Mouse (Mus musculus) midbrain, embryonic 13.5 days (tissue): Measurements from ENCODE around the gene Cldn10. TPM values are rescaled to one million over a fixed set of nuclear protein-coding genes. Genes with fewer than 3 reads are reported as not detected.
"Not testable (repeated sequence)": the region's sequence is repeated elsewhere in the genome, so short reads cannot be mapped to it uniquely, and the experiment has no call there.

Experiments
- ATAC-seq: fragments of 200-750 bp; cut with Nextera tagmentation; 2 replicates; pipeline ENCODE4 v1.8.0; 2017; ENCODE audit warnings: mild to moderate bottlenecking, moderate TSS enrichment, moderate library complexity
- H3K27ac ChIP-seq: fragments of 300-500 bp; sonication (generic); 2 replicates; pipeline ENCODE4 v1.5.1; 2015; ENCODE audit warnings: inconsistent platforms, mild to moderate bottlenecking, moderate library complexity
- H3K27me3 ChIP-seq: fragments of 300-500 bp; sonication (generic); 2 replicates; pipeline ENCODE4 v1.6.1; 2015; ENCODE audit warnings: mild to moderate bottlenecking, inconsistent platforms
- H3K36me3 ChIP-seq: fragments of 300-500 bp; sonication (generic); 2 replicates; pipeline ENCODE4 v1.6.1; 2015; ENCODE audit warnings: mild to moderate bottlenecking, inconsistent platforms
- H3K4me1 ChIP-seq: fragments of 300-500 bp; sonication (generic); replicated peaks from 2 replicates; pipeline ENCODE4 v1.6.1; 2015; ENCODE audit warnings: inconsistent platforms
- H3K4me2 ChIP-seq: fragments of 300-500 bp; sonication (generic); replicated peaks from 2 replicates; pipeline ENCODE4 v1.6.1; 2015; ENCODE audit warnings: moderate library complexity, mild to moderate bottlenecking, inconsistent platforms
- H3K4me3 ChIP-seq: fragments of 300-500 bp; sonication (generic); replicated peaks from 2 replicates; pipeline ENCODE4 v1.5.1; 2015; ENCODE audit warnings: mild to moderate bottlenecking, inconsistent platforms
- H3K9ac ChIP-seq: fragments of 300-500 bp; sonication (generic); replicated peaks from 2 replicates; pipeline ENCODE4 v1.6.1; 2015; ENCODE audit warnings: mild to moderate bottlenecking, inconsistent platforms
- H3K9me3 ChIP-seq: fragments of 300-500 bp; sonication (generic); 2 replicates; pipeline ENCODE4 v1.6.1; 2016; ENCODE audit warnings: mild to moderate bottlenecking, inconsistent platforms
- WGBS: fragments of 180-500 bp; shearing (Covaris S2); methylation state at CpG from one replicate; pipeline ENCODE4 v1.1.7; 2015; 5-methylcytosine and 5-hydroxymethylcytosine counted together
- polyA plus RNA-seq: library from polyadenylated mRNA; unstranded; fragments of >200 nt; fragmentation: Nextera tagmentation; extraction: Ambion mirVana; gene quantifications from 2 replicates; pipeline ENCODE4 v1.2.1, GENCODE M21; 2015

The Cldn10 gene
- 0.99 and 1.0 TPM in 2 replicates for polyA plus RNA-seq

DNA sequence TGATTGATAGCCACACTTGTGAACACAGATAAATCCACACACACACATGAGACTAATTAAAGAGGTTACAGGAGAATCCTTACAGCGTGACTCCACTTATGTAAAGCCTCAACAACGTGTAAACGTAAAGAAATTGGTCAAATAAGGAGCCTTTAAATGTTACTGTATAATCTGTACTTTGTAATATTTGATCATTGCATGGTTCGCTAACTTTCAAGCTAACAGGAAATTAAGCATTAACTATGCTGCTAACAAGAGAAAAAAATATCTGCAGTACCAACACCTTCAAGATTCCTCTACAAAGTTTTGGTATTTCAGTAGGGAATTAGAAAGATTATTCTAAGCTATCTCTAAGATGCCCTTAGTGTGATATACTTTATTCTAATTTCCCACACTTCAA, at the start of gene Cldn10:
Gene Cldn10 (plus strand): TSS at position 288 of the 400 bp plus-strand sequence.
- 0 out of 2 replicates have a peak, but pooled peaks cover 5% of the 10 kb centered on the region for H3K4me1 ChIP-seq
- H3K9me3 ChIP-seq = no peaks in the 10 kb centered on the region
- WGBS = 88% methylated on average over 4 of the region's 4 CpGs
- no peaks in the 10 kb centered on the region for H3K36me3 ChIP-seq
- no peak for ATAC-seq
- H3K9ac ChIP-seq = no peak within 1 kb of the TSS
- no peak within 1 kb of the TSS for H3K4me3 ChIP-seq
- no peak within 1 kb of the TSS for H3K27ac ChIP-seq
- H3K27me3 ChIP-seq = no peaks in the 10 kb centered on the region
- H3K4me2 ChIP-seq = no peak within 1 kb of the TSS

DNA sequence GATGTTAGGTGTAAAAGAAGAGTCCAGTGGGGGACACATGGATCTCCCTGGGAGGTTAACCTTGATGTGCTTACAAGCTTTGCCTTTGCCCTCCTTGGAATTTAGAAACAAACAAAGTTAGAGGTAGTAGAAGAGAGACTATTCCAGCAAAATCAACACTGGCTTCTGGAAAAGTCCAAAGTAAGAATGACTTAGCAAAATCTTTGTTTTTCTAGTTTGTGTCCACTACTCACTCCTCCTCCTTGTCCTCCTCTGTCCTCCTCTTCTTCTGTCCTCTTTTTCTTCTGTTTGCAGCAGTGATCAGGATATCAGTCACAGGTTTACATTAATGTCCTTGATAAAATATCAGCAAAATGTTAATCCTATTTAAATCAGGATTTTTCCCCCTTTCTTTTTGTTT, 45.9 kb upstream of the Cldn10 start:
- Histone ChIP-seq H3K27me3 (no peaks in the 10 kb centered on the region), H3K36me3 (no peaks in the 10 kb centered on the region), H3K4me3 (no peak overlapping the region), H3K27ac (no peak overlapping the region), H3K9ac (no peak overlapping the region), H3K9me3 (peaks cover 9% of the 10 kb centered on the region; the same call in 1 of the 2 replicates), H3K4me2 (no peak overlapping the region), H3K4me1 (no peaks in the 10 kb centered on the region)
- no peak for ATAC-seq

DNA sequence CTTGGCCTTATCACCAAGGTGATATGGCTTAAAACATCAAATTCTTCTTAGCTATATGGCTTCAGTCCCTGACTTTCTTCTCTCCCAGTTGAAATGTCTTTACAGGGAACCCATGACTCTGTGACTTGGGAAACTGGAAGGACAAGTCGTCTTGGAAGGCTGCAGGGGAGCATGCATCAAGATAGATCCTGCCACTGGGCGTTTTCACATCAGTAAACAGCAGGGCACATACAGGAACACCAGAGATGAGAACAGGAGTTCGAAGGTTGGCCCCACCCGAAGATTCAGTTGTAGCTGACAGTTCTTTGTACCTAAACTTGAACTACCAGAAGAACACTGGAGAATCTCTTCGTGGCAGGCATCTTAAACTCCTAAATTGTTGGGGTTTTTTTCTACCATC, 44.8 kb upstream of the Cldn10 start:
- H3K4me2 ChIP-seq = no peak overlapping the region
- H3K4me1 ChIP-seq = no peaks in the 10 kb centered on the region
- peaks cover 9% of the 10 kb centered on the region; the same call in 1 of the 2 replicates for H3K9me3 ChIP-seq
- 84% methylated on average over 5 of the region's 5 CpGs for WGBS
- no peak overlapping the region for H3K4me3 ChIP-seq
- no peak overlapping the region for H3K9ac ChIP-seq
- no peak overlapping the region for H3K27ac ChIP-seq
- H3K27me3 ChIP-seq = no peaks in the 10 kb centered on the region
- H3K36me3 ChIP-seq = no peaks in the 10 kb centered on the region
- ATAC-seq = no peak

DNA sequence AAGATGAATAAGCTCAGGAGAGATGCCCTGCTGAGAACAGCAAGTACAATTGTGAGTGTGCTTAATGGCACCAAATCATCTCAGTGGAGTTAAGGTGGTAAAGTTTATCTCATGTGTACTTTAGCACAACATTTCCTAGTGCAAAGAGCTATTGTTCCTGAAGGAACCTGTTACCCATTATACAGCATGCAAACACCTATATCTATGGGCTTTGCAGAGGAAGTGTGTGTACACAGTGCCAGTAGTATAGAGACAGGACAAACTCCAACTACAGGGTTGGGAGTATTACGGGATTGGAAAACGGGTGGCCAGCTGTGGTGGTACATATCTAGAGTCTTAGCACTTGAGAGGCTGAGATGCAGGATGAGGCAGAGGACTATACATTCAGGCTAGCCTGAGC, 38.6 kb upstream of the Cldn10 start:
- Histone ChIP-seq H3K27me3 (no peaks in the 10 kb centered on the region), H3K4me3 (no peak overlapping the region), H3K9me3 (no peaks in the 10 kb centered on the region), H3K9ac (no peak overlapping the region), H3K27ac (no peak overlapping the region), H3K4me1 (0 out of 2 replicates have a peak, but pooled peaks cover 3% of the 10 kb centered on the region), H3K36me3 (no peaks in the 10 kb centered on the region), H3K4me2 (no peak overlapping the region)
- 91% methylated on average over 2 of the region's 2 CpGs for WGBS
- no peak for ATAC-seq

DNA sequence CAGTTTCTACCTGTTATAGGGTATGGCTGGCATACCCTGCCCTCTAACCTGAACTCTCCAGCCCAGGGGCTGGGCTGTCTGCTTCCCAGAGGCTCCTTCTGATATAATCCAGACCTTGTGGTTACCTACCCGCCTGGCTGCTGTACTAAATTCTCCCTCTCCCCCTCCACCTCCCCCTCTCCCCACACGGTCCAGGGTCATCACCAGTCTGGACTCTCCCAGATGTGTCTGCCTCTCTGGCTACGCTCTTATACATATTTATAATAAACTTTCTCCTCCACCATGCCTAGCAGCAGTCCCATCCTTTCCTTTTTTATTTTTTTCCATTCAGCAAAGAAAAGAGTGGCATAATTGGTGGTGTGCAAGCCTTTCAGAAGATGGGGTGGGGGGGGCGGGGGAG, 38.0 kb upstream of the Cldn10 start:
- ATAC-seq = no peak
- 48% methylated on average over 4 of the region's 4 CpGs for WGBS
- H3K4me2 ChIP-seq = no peak overlapping the region

DNA sequence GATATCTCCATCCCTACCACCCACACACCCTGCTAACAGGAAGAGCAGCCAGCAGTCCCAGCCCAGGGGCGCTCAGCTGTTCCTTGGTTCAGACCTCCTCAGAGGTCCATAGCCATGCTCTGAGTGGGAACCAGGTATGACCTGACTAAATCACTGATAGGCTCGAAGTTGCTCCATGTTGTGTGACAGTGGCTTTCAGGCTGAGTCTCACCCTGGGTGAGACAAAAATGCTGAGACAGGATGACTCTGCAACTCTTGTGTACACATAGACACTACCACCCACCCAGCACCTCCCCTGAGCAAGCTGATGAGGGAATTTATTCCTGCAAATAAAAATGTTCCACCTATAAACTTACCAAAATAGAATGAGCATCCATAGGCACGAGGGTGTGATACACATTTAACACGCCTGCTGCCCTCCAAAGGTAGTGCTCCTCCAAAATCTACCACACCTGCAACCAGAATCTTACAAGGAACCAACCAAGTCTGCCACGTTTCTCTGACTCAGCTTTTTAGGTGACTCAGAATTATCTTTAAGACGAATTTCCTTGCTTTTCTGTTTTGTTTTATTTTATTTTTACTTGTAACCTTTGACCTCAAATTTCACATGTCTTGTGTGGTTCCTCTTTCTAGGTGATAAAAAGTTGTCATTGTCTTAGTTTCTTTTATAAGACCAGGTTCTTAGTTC, 37.1 kb upstream of the Cldn10 start:
- 84% methylated on average over 6 of the region's 6 CpGs for WGBS
- H3K9me3 ChIP-seq = no peaks in the 10 kb centered on the region

More for the DNA sequence above, 38.0 kb upstream of the Cldn10 start:
- Histone ChIP-seq H3K27ac (no peak overlapping the region), H3K36me3 (no peaks in the 10 kb centered on the region), H3K4me3 (no peak overlapping the region), H3K9ac (no peak overlapping the region), H3K27me3 (no peaks in the 10 kb centered on the region), H3K9me3 (no peaks in the 10 kb centered on the region), H3K4me1 (0 out of 2 replicates have a peak, but pooled peaks cover 3% of the 10 kb centered on the region)

DNA sequence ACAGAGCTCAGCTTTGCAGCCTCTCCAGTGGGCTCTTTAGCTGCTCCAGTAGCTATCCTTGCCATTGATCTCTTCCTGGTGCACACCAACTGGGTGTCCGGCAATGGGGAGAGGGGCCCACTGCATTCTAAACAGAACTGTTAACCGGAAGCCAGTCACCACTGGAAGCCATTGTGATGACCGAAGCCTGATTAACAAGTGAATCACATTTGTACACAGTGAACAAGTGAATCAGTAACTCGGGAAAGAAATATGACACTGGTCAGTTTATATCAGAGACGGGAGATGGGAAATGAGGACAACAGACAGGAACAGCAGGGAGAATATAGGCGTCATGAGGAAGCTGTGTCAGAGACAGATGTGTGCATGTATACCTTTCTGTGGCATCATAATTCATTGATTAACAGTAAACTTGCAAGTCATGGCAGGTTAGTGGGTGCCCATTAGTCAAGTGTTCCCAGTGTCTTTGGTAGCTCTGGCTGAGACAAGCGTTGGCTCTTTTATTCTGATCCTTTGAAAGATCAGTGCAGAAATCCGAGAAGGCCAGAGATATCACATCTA, 36.4 kb upstream of the Cldn10 start:
- ATAC-seq = no peak
- Histone ChIP-seq H3K4me2 (no peak overlapping the region), H3K4me3 (no peak overlapping the region), H3K36me3 (no peaks in the 10 kb centered on the region), H3K27ac (no peak overlapping the region), H3K4me1 (0 out of 2 replicates have a peak, but pooled peaks cover 3% of the 10 kb centered on the region), H3K9me3 (no peaks in the 10 kb centered on the region), H3K27me3 (no peaks in the 10 kb centered on the region), H3K9ac (no peak overlapping the region)
- WGBS = 63% methylated on average over 8 of the region's 8 CpGs

More for the DNA sequence above, 37.1 kb upstream of the Cldn10 start:
- Histone ChIP-seq H3K4me1 (0 out of 2 replicates have a peak, but pooled peaks cover 3% of the 10 kb centered on the region), H3K36me3 (no peaks in the 10 kb centered on the region), H3K27ac (no peak overlapping the region), H3K4me3 (no peak overlapping the region), H3K27me3 (no peaks in the 10 kb centered on the region), H3K4me2 (no peak overlapping the region), H3K9ac (no peak overlapping the region)
- ATAC-seq = 0 out of 2 replicates have a peak, but pooled peaks have one; percentile 40

DNA sequence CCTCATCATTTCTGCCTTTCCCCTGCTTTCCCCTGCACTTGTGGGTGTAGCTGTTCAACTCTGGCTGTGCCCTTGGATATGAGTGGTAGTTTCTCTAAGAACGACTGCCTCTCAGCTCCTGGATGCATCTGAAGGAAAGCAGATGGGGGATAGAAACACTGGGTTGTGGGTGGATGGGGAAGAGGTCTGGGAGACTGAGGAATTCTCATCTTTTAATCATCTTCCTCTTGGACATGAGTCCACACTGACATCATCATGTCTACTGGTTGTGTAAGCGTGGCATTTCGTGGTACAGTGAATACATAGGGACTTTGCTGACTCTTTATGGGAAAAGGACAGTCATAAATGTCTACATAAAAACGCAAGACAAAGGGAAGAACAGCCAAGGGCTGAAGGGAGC, 31.7 kb upstream of the Cldn10 start:
- Histone ChIP-seq H3K27me3 (no peaks in the 10 kb centered on the region), H3K9ac (no peak overlapping the region), H3K9me3 (no peaks in the 10 kb centered on the region), H3K4me3 (no peak overlapping the region), H3K4me1 (no peaks in the 10 kb centered on the region), H3K27ac (no peak overlapping the region), H3K4me2 (no peak overlapping the region), H3K36me3 (no peaks in the 10 kb centered on the region)
- 86% methylated on average over 4 of the region's 4 CpGs for WGBS
- ATAC-seq = no peak

DNA sequence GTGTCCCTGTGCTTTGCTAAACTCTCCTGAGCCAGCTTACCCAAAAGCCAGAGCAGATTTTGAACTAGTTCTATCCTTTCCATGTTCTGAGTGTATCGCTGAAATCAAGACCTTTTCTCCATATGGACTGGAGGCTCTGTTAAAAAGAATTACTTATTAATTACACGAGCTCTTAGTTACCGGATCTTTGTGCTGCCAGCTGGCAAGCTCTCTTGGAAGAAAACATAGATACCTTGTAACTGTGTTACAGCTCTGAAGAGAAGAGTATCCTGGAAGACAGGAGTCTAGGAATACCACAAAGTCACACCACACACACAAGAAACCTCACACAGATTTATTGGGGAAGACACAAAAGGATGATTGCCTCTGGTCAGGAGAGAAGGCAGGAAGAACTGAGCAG, 31.1 kb upstream of the Cldn10 start:
- WGBS = 81% methylated on average over 3 of the region's 3 CpGs
- Histone ChIP-seq H3K4me2 (no peak overlapping the region), H3K4me1 (no peaks in the 10 kb centered on the region), H3K4me3 (no peak overlapping the region), H3K27me3 (no peaks in the 10 kb centered on the region), H3K36me3 (no peaks in the 10 kb centered on the region), H3K27ac (no peak overlapping the region), H3K9me3 (no peaks in the 10 kb centered on the region), H3K9ac (no peak overlapping the region)
- ATAC-seq = no peak

GRCm38 (mm10) chr14:118763362-118763761, 24.3 kb upstream of the Cldn10 start:
- not testable (repeated sequence) for H3K9ac ChIP-seq, H3K4me2 ChIP-seq, H3K27me3 ChIP-seq, ATAC-seq, H3K9me3 ChIP-seq, H3K4me3 ChIP-seq, H3K4me1 ChIP-seq, H3K27ac ChIP-seq, H3K36me3 ChIP-seq
- 95% methylated on average over 13 of the region's 13 CpGs for WGBS

DNA sequence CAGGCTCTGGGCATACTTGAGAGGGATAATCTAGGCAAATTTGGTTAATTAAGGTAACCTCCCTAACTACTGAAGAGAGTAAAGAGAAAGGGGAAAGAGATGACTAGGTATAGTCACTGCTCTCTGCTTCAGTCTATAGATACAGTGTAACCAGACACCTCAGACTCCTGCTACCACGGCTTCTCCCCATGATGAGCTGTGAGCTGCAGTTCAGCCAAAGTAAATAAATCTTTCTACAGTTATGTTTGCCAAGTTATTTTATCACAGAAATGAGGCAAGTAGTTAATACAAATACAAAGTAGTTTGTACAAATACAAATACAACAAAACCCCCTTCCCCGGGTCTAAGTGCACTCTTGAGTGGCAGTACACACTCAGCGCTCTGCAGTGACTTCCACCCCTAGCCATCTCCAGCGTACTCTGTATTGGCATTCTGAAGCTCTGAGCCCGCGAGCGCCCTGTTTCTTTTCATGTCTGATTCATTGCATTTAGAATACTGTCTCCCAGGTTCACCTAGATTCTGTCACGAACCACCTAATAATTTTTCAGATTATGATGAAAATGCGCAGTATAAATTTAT, 23.7 kb upstream of the Cldn10 start:
- Histone ChIP-seq H3K27me3 (peaks cover 12% of the 10 kb centered on the region; the same call in 1 of the 2 replicates), H3K9me3 (no peaks in the 10 kb centered on the region), H3K4me1 (no peaks in the 10 kb centered on the region), H3K4me2 (no peak overlapping the region), H3K4me3 (no peak overlapping the region), H3K36me3 (no peaks in the 10 kb centered on the region), H3K27ac (no peak overlapping the region), H3K9ac (no peak overlapping the region)
- 88% methylated on average over 9 of the region's 9 CpGs for WGBS
- ATAC-seq = no peak

DNA sequence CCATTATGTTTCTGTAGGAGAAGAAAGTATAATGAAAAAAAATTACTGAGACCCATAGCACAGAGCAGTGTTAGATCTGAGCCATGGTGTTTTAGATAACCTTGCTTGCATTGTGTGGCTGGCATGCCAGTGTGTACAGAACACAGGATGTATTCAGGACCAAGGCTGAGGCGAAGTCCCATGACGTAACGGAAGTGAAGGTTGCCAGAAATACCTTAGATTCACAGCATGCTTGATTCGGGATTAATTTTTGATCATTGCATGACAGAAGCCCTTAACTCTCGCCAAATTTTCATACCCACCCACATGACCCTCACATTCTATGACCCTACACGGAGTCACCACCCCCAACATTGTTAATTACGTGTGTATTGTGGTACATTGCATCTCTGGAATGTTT, 22.4 kb upstream of the Cldn10 start:
- Histone ChIP-seq H3K9ac (no peak overlapping the region), H3K4me2 (no peak overlapping the region), H3K4me1 (no peaks in the 10 kb centered on the region), H3K4me3 (no peak overlapping the region), H3K36me3 (no peaks in the 10 kb centered on the region), H3K27me3 (peaks cover 19% of the 10 kb centered on the region), H3K9me3 (no peaks in the 10 kb centered on the region), H3K27ac (no peak overlapping the region)
- 84% methylated on average over 7 of the region's 7 CpGs for WGBS
- ATAC-seq = no peak
